Mouse (Mus musculus): ENCODE data around the gene Myg1.

Myg1 gene

GRCm38 (mm10) chr15:102350138-102350941, 18.8 kb downstream of the Myg1 start, which contains the start of gene Aaas:
Aaas (minus strand) TSS chr15:102350771.
- WGBS = under 1% methylated on average over 56 of the region's 56 CpGs

GRCm38 (mm10) chr15:102350942-102351291, 19.4 kb downstream of the Myg1 start:
- 6% methylated on average over 11 of the region's 11 CpGs for WGBS

GRCm38 (mm10) chr15:102352177-102352576, 20.7 kb downstream of the Myg1 start:
- 69% methylated on average over 2 of the region's 2 CpGs for WGBS

GRCm38 (mm10) chr15:102353986-102354385, 22.5 kb downstream of the Myg1 start:
- 90% methylated on average over 2 of the region's 2 CpGs for WGBS

GRCm38 (mm10) chr15:102355134-102355870, 23.8 kb downstream of the Myg1 start:
- under 1% methylated on average over 49 of the region's 49 CpGs for WGBS

GRCm38 (mm10) chr15:102355871-102356441, 24.4 kb downstream of the Myg1 start:
- 13% methylated on average over 38 of the region's 38 CpGs for WGBS

GRCm38 (mm10) chr15:102356501-102357325, 25.2 kb downstream of the Myg1 start:
- WGBS = 79% methylated on average over 16 of the region's 16 CpGs

- WGBS = 13% methylated on average over 25 of the region's 25 CpGs
These were observed 26.6 kb downstream of the Myg1 start for GRCm38 (mm10) chr15:102358126-102358525.

- 46% methylated on average over 5 of the region's 5 CpGs for WGBS
These were observed 27.3 kb downstream of the Myg1 start for GRCm38 (mm10) chr15:102358834-102359233.

GRCm38 (mm10) chr15:102362648-102363047, 31.1 kb downstream of the Myg1 start:
- WGBS = 24% methylated on average over 14 of the region's 14 CpGs

GRCm38 (mm10) chr15:102364678-102365077, 33.2 kb downstream of the Myg1 start:
- WGBS = 98% methylated on average over 1 of the region's 1 CpGs

GRCm38 (mm10) chr15:102366238-102366637, 34.7 kb downstream of the Myg1 start:
- 17% methylated on average over 7 of the region's 7 CpGs for WGBS

GRCm38 (mm10) chr15:102366733-102367344, 35.3 kb downstream of the Myg1 start, which contains the start of gene Sp7:
Sp7 (minus strand) TSS chr15:102367182.
- 7% methylated on average over 15 of the region's 15 CpGs for WGBS

GRCm38 (mm10) chr15:102369972-102370371, 38.5 kb downstream of the Myg1 start:
- 18% methylated on average over 13 of the region's 13 CpGs for WGBS

GRCm38 (mm10) chr15:102370727-102371126, 39.2 kb downstream of the Myg1 start:
- 42% methylated on average over 10 of the region's 10 CpGs for WGBS

- 1% methylated on average over 41 of the region's 43 CpGs for WGBS
These were observed 45.1 kb downstream of the Myg1 start for GRCm38 (mm10) chr15:102376453-102377162.

- 0% methylated on average over 7 of the region's 7 CpGs for WGBS
These were observed 45.6 kb downstream of the Myg1 start for GRCm38 (mm10) chr15:102377163-102377543.

- 26% methylated on average over 10 of the region's 10 CpGs for WGBS
These were observed 46.3 kb downstream of the Myg1 start for GRCm38 (mm10) chr15:102377810-102378262.

- 0% methylated on average over 7 of the region's 7 CpGs for WGBS
These were observed 50.1 kb downstream of the Myg1 start for GRCm38 (mm10) chr15:102381575-102381974.

GRCm38 (mm10) chr15:102383671-102384070, 52.2 kb downstream of the Myg1 start:
- 97% methylated on average over 6 of the region's 6 CpGs for WGBS

Data from cerebral cortex, adult 2 months (tissue).